Mouse (Mus musculus): ENCODE measurements around the gene Tmem170b.

The Tmem170b gene

GRCm38 (mm10) chr13:41605099-41606010, at the start of gene Tmem170b:
Tmem170b (plus strand) TSS chr13:41605907.
- DNase-seq (ENCODE audit: extremely low spot score, low spot score): peak; percentile 97

- DNase-seq (ENCODE audit: extremely low spot score, low spot score): no peak
Measured at GRCm38 (mm10) chr13:41561024-41561423, 44.7 kb upstream of the Tmem170b start.

GRCm38 (mm10) chr13:41568421-41568820, 37.3 kb upstream of the Tmem170b start:
- DNase-seq (ENCODE audit: extremely low spot score, low spot score): no peak

GRCm38 (mm10) chr13:41568926-41569325, 36.8 kb upstream of the Tmem170b start:
- no peak for DNase-seq (ENCODE audit: extremely low spot score, low spot score)

GRCm38 (mm10) chr13:41569776-41570175, 35.9 kb upstream of the Tmem170b start:
- DNase-seq (ENCODE audit: extremely low spot score, low spot score): no peak

GRCm38 (mm10) chr13:41571368-41572350, 34.0 kb upstream of the Tmem170b start:
- DNase-seq (ENCODE audit: extremely low spot score, low spot score): peak; percentile 81

- no peak for DNase-seq (ENCODE audit: extremely low spot score, low spot score)
Measured at GRCm38 (mm10) chr13:41572351-41572735, 33.4 kb upstream of the Tmem170b start.

GRCm38 (mm10) chr13:41573126-41573846, 32.4 kb upstream of the Tmem170b start:
- DNase-seq (ENCODE audit: extremely low spot score, low spot score): no peak

- no peak for DNase-seq (ENCODE audit: extremely low spot score, low spot score)
Measured at GRCm38 (mm10) chr13:41581058-41581457, 24.6 kb upstream of the Tmem170b start.

- no peak for DNase-seq (ENCODE audit: extremely low spot score, low spot score)
Measured at GRCm38 (mm10) chr13:41583666-41584357, 21.9 kb upstream of the Tmem170b start.

- DNase-seq (ENCODE audit: extremely low spot score, low spot score): no peak
Measured at GRCm38 (mm10) chr13:41584358-41584680, 21.4 kb upstream of the Tmem170b start.

- DNase-seq (ENCODE audit: extremely low spot score, low spot score): no peak
Measured at GRCm38 (mm10) chr13:41584896-41585295, 20.8 kb upstream of the Tmem170b start.

GRCm38 (mm10) chr13:41596678-41597077, 9.0 kb upstream of the Tmem170b start:
- no peak for DNase-seq (ENCODE audit: extremely low spot score, low spot score)

- no peak for DNase-seq (ENCODE audit: extremely low spot score, low spot score)
Measured at GRCm38 (mm10) chr13:41599977-41600376, 5.7 kb upstream of the Tmem170b start.

GRCm38 (mm10) chr13:41601056-41601455, 4.7 kb upstream of the Tmem170b start:
- no peak for DNase-seq (ENCODE audit: extremely low spot score, low spot score)

GRCm38 (mm10) chr13:41603921-41604466, 1.7 kb upstream of the Tmem170b start:
- no peak for DNase-seq (ENCODE audit: extremely low spot score, low spot score)

- peak; percentile 64 for DNase-seq (ENCODE audit: extremely low spot score, low spot score)
Measured at GRCm38 (mm10) chr13:41606081-41607000, 634 bp downstream of the Tmem170b start.

- DNase-seq (ENCODE audit: extremely low spot score, low spot score): no peak
Measured at GRCm38 (mm10) chr13:41607589-41607988, 1.9 kb downstream of the Tmem170b start.

GRCm38 (mm10) chr13:41608559-41608958, 2.9 kb downstream of the Tmem170b start:
- DNase-seq (ENCODE audit: extremely low spot score, low spot score): no peak
